Mouse (Mus musculus) embryonic facial prominence, embryonic 10.5 days (tissue): ENCODE data around the gene Ltbr. TPM values are rescaled to one million over a fixed set of nuclear protein-coding genes. Genes with fewer than 3 reads are reported as not detected.

Source experiments
- polyA plus RNA-seq: library from polyadenylated mRNA; unstranded; fragments of >200 nt; fragmentation: Nextera tagmentation; extraction: Ambion mirVana; gene quantifications from 2 replicates; pipeline ENCODE4 v1.2.1, GENCODE M21; 2016

Gene Ltbr
- polyA plus RNA-seq, 1 experiment from 2014 or later: 28.8 TPM

Other genes starting within 250 kb of the Ltbr start
- gene Lpar5, start 246.0 kb downstream of the Ltbr start, polyA plus RNA-seq: 0.10 and 0.21 TPM in 2 replicates
- gene Chd4, start 217.9 kb downstream of the Ltbr start, polyA plus RNA-seq: 102 and 105 TPM in 2 replicates
- gene Nop2, start 182.0 kb downstream of the Ltbr start, polyA plus RNA-seq: 94.1 and 99.4 TPM in 2 replicates
- 11.0 and 11.1 TPM in 2 replicates for gene Iffo1, start 168.6 kb downstream of the Ltbr start, polyA plus RNA-seq
- 2,731 and 2,955 TPM in 2 replicates for gene Gapdh, start 147.4 kb downstream of the Ltbr start, polyA plus RNA-seq
- gene Ncapd2, start 122.2 kb downstream of the Ltbr start, polyA plus RNA-seq: 261 and 263 TPM in 2 replicates
- gene Mrpl51, start 122.1 kb downstream of the Ltbr start, polyA plus RNA-seq: 207 and 214 TPM in 2 replicates
- gene Vamp1, start 98.3 kb downstream of the Ltbr start, polyA plus RNA-seq: 2.6 and 3.1 TPM in 2 replicates
- gene Tapbpl, start 82.0 kb downstream of the Ltbr start, polyA plus RNA-seq: 0.98 and 1.6 TPM in 2 replicates
- 0.95 and 0.98 TPM in 2 replicates for gene Cd27, start 76.9 kb downstream of the Ltbr start, polyA plus RNA-seq
- 0.16 and 0.19 TPM in 2 replicates for gene Tuba3a, start 27.8 kb downstream of the Ltbr start, polyA plus RNA-seq
- gene Scnn1a, start 6.8 kb upstream of the Ltbr start, polyA plus RNA-seq: 0.57 and 0.87 TPM in 2 replicates
- gene Tnfrsf1a, start 35.5 kb upstream of the Ltbr start, polyA plus RNA-seq: 33.4 and 34.8 TPM in 2 replicates
- gene Plekhg6, start 66.9 kb upstream of the Ltbr start, polyA plus RNA-seq: 0.21 and 0.32 TPM in 2 replicates
- gene Cd9, start 180.9 kb upstream of the Ltbr start, polyA plus RNA-seq: 33.0 and 36.2 TPM in 2 replicates
- gene Vwf, start 232.9 kb upstream of the Ltbr start, polyA plus RNA-seq: 5.5 and 8.6 TPM in 2 replicates